Mouse (Mus musculus) megakaryocyte, embryonic 14.5 days (primary cell): ENCODE results near the gene Smtn.

Experiments used
- FLI1 ChIP-seq: IDR thresholded peaks from 2 replicates; pipeline ENCODE4 v1.6.1; 2012; ENCODE audit warnings: low read length, inconsistent platforms, mixed read lengths
- GATA1 ChIP-seq: IDR thresholded peaks from 3 replicates; pipeline ENCODE4 v1.6.1; 2012; ENCODE audit warnings: mixed read lengths, low read length, inconsistent platforms, borderline replicate concordance

DNA sequence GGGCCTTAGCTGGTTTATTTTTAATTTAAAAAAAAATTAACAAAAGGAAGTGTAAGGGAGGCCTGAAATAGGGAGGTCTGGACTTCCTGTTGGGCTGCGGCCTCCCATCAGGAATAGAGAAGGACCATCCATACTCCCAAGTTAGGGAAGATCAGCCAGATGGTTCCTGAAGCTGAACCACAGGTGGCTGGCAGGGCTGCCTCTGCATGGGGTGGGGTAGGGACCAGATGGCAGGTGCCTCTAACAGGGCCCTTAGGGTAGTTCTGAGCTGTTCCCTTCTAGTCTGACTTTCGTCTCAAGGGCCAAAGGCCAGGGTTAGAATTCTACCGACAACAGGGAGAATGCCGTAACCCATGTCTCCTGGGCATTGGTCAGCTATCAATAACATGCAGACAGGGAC is 24.8 kb downstream of the Smtn start:
- TF ChIP-seq GATA1 (no peak), FLI1 (no peak)
